Mouse (Mus musculus): ENCODE results near the gene Apol7a. TPM values are rescaled to one million over a fixed set of nuclear protein-coding genes. Genes with fewer than 3 reads are reported as not detected.
"Not testable (repeated sequence)": the region's sequence is repeated elsewhere in the genome, so short reads cannot be mapped to it uniquely, and the experiment has no call there.

The Apol7a gene
- 0.19 and 0.20 TPM in 2 replicates for polyA plus RNA-seq (2012; rRNA removed)

- not testable (repeated sequence) for H3K27ac ChIP-seq (ENCODE audit: control insufficient read depth, insufficient read depth, low read length); H3K36me3 ChIP-seq (ENCODE audit: control insufficient read depth, insufficient read depth, low read length); H3K27me3 ChIP-seq (ENCODE audit: control insufficient read depth, insufficient read depth, low read length); H3K4me3 ChIP-seq (ENCODE audit: control insufficient read depth, insufficient read depth, low read length); H3K4me1 ChIP-seq (replicated peaks; ENCODE audit: control insufficient read depth, insufficient read depth, low read length); DNase-seq
- 67% methylated on average over 9 of the region's 9 CpGs for WGBS
Observed at GRCm38 (mm10) chr15:77399027-77399426, at the start of gene Apol7a. Apol7a (minus strand) TSS chr15:77399110.

GRCm38 (mm10) chr15:77447392-77447791 lies 48.5 kb upstream of the Apol7a start, which contains the start of gene Apol7b:
Apol7b (minus strand) TSS chr15:77447492.
- not testable (repeated sequence) for H3K36me3 ChIP-seq (ENCODE audit: control insufficient read depth, insufficient read depth, low read length); H3K4me3 ChIP-seq (ENCODE audit: control insufficient read depth, insufficient read depth, low read length); H3K27ac ChIP-seq (ENCODE audit: control insufficient read depth, insufficient read depth, low read length); H3K4me1 ChIP-seq (replicated peaks; ENCODE audit: control insufficient read depth, insufficient read depth, low read length); DNase-seq; H3K27me3 ChIP-seq (ENCODE audit: control insufficient read depth, insufficient read depth, low read length)
- WGBS = 69% methylated on average over 2 of the region's 2 CpGs

GRCm38 (mm10) chr15:77445668-77446067 lies 46.8 kb upstream of the Apol7a start:
- 90% methylated on average over 1 of the region's 1 CpGs for WGBS

GRCm38 (mm10) chr15:77444746-77445145 lies 45.8 kb upstream of the Apol7a start:
- WGBS = 87% methylated on average over 8 of the region's 8 CpGs
- not testable (repeated sequence) for H3K36me3 ChIP-seq (ENCODE audit: control insufficient read depth, insufficient read depth, low read length); H3K27me3 ChIP-seq (ENCODE audit: control insufficient read depth, insufficient read depth, low read length); H3K4me3 ChIP-seq (ENCODE audit: control insufficient read depth, insufficient read depth, low read length); H3K27ac ChIP-seq (ENCODE audit: control insufficient read depth, insufficient read depth, low read length); DNase-seq; H3K4me1 ChIP-seq (replicated peaks; ENCODE audit: control insufficient read depth, insufficient read depth, low read length)

More at GRCm38 (mm10) chr15:77445668-77446067, 46.8 kb upstream of the Apol7a start:
- not testable (repeated sequence) for H3K36me3 ChIP-seq (ENCODE audit: control insufficient read depth, insufficient read depth, low read length); H3K27me3 ChIP-seq (ENCODE audit: control insufficient read depth, insufficient read depth, low read length); H3K4me1 ChIP-seq (replicated peaks; ENCODE audit: control insufficient read depth, insufficient read depth, low read length); DNase-seq; H3K4me3 ChIP-seq (ENCODE audit: control insufficient read depth, insufficient read depth, low read length); H3K27ac ChIP-seq (ENCODE audit: control insufficient read depth, insufficient read depth, low read length)

GRCm38 (mm10) chr15:77428690-77429448 lies 30.0 kb upstream of the Apol7a start:
- not testable (repeated sequence) for H3K36me3 ChIP-seq (ENCODE audit: control insufficient read depth, insufficient read depth, low read length); H3K4me1 ChIP-seq (replicated peaks; ENCODE audit: control insufficient read depth, insufficient read depth, low read length); H3K27me3 ChIP-seq (ENCODE audit: control insufficient read depth, insufficient read depth, low read length); H3K27ac ChIP-seq (ENCODE audit: control insufficient read depth, insufficient read depth, low read length); DNase-seq; H3K4me3 ChIP-seq (ENCODE audit: control insufficient read depth, insufficient read depth, low read length)
- WGBS = 86% methylated on average over 9 of the region's 10 CpGs

GRCm38 (mm10) chr15:77422925-77423324 lies 24.0 kb upstream of the Apol7a start:
- not testable (repeated sequence) for DNase-seq; H3K27ac ChIP-seq (ENCODE audit: control insufficient read depth, insufficient read depth, low read length); H3K27me3 ChIP-seq (ENCODE audit: control insufficient read depth, insufficient read depth, low read length); H3K4me1 ChIP-seq (replicated peaks; ENCODE audit: control insufficient read depth, insufficient read depth, low read length); H3K4me3 ChIP-seq (ENCODE audit: control insufficient read depth, insufficient read depth, low read length); H3K36me3 ChIP-seq (ENCODE audit: control insufficient read depth, insufficient read depth, low read length)
- 46% methylated on average over 3 of the region's 7 CpGs for WGBS

GRCm38 (mm10) chr15:77419657-77420056 lies 20.7 kb upstream of the Apol7a start:
- not testable (repeated sequence) for H3K4me1 ChIP-seq (replicated peaks; ENCODE audit: control insufficient read depth, insufficient read depth, low read length); H3K36me3 ChIP-seq (ENCODE audit: control insufficient read depth, insufficient read depth, low read length); H3K4me3 ChIP-seq (ENCODE audit: control insufficient read depth, insufficient read depth, low read length); H3K27me3 ChIP-seq (ENCODE audit: control insufficient read depth, insufficient read depth, low read length); DNase-seq; H3K27ac ChIP-seq (ENCODE audit: control insufficient read depth, insufficient read depth, low read length)
- no CpG with 5 or more reads among the region's 3 CpGs for WGBS

GRCm38 (mm10) chr15:77416655-77417333 lies 17.9 kb upstream of the Apol7a start:
- 29% methylated on average over 3 of the region's 10 CpGs for WGBS
- not testable (repeated sequence) for DNase-seq; H3K27ac ChIP-seq (ENCODE audit: control insufficient read depth, insufficient read depth, low read length); H3K4me1 ChIP-seq (replicated peaks; ENCODE audit: control insufficient read depth, insufficient read depth, low read length); H3K4me3 ChIP-seq (ENCODE audit: control insufficient read depth, insufficient read depth, low read length); H3K36me3 ChIP-seq (ENCODE audit: control insufficient read depth, insufficient read depth, low read length); H3K27me3 ChIP-seq (ENCODE audit: control insufficient read depth, insufficient read depth, low read length)

GRCm38 (mm10) chr15:77415653-77416052 lies 16.7 kb upstream of the Apol7a start:
- 65% methylated on average over 2 of the region's 2 CpGs for WGBS
- not testable (repeated sequence) for H3K36me3 ChIP-seq (ENCODE audit: control insufficient read depth, insufficient read depth, low read length); H3K4me1 ChIP-seq (replicated peaks; ENCODE audit: control insufficient read depth, insufficient read depth, low read length); H3K4me3 ChIP-seq (ENCODE audit: control insufficient read depth, insufficient read depth, low read length); H3K27me3 ChIP-seq (ENCODE audit: control insufficient read depth, insufficient read depth, low read length); DNase-seq; H3K27ac ChIP-seq (ENCODE audit: control insufficient read depth, insufficient read depth, low read length)

GRCm38 (mm10) chr15:77412695-77413094 lies 13.8 kb upstream of the Apol7a start:
- H3K36me3 ChIP-seq (ENCODE audit: control insufficient read depth, insufficient read depth, low read length); H3K27me3 ChIP-seq (ENCODE audit: control insufficient read depth, insufficient read depth, low read length); H3K4me3 ChIP-seq (ENCODE audit: control insufficient read depth, insufficient read depth, low read length); DNase-seq; H3K27ac ChIP-seq (ENCODE audit: control insufficient read depth, insufficient read depth, low read length); H3K4me1 ChIP-seq (replicated peaks; ENCODE audit: control insufficient read depth, insufficient read depth, low read length): not testable (repeated sequence)
- whole genome bisulfite sequencing = 26% methylated on average over 4 of the region's 4 CpGs

GRCm38 (mm10) chr15:77411035-77411434 lies 12.1 kb upstream of the Apol7a start, which contains the start of gene Apol9a:
Apol9a (minus strand) TSS chr15:77411135.
- not testable (repeated sequence) for H3K4me3 ChIP-seq (ENCODE audit: control insufficient read depth, insufficient read depth, low read length); H3K4me1 ChIP-seq (replicated peaks; ENCODE audit: control insufficient read depth, insufficient read depth, low read length); H3K27me3 ChIP-seq (ENCODE audit: control insufficient read depth, insufficient read depth, low read length); H3K27ac ChIP-seq (ENCODE audit: control insufficient read depth, insufficient read depth, low read length); DNase-seq; H3K36me3 ChIP-seq (ENCODE audit: control insufficient read depth, insufficient read depth, low read length)
- 80% methylated on average over 1 of the region's 4 CpGs for WGBS
